Mouse (Mus musculus): ENCODE measurements around the gene Akap8.

GRCm38 (mm10) chr17:32353696-32354095 is 32.7 kb upstream of the Akap8 start:
- TF ChIP-seq MAFK (IDR thresholded peaks at IDR 0.05; ENCODE audit: insufficient read depth, low read depth, low read length) = no peak
- TF ChIP-seq ZNF384 (IDR thresholded peaks at IDR 0.05; ENCODE audit: low read depth, low read length) = no peak
